In genomic region chr6:49212931-49213580, GRCm38 (mm10) we compare ENCODE assay signal across 9 mouse cellular contexts. TPM values are rescaled to one million over a fixed set of nuclear protein-coding genes. Genes with fewer than 3 reads are reported as not detected.
A peak's percentile ranks its signal among the peaks of the same experiment; 100 is the strongest.
DNase-seq lines count a peak whose midpoint lies in the region; ATAC-seq and TF ChIP-seq lines count a peak whose summit lies in the region.
"Had no signal": no experiment of that assay in that cellular context is flagged by ENCODE, and none has a peak within 500 bp of the region (broad histone marks: within the 10 kb centered on the region; RNA-seq: fewer than 3 reads in every experiment).

No protein-coding gene starts in this region.

- no peaks in the 10 kb centered on the region for H3K9me3 ChIP-seq in heart, embryonic 10.5 days
- H3K9me3 ChIP-seq in ES-Bruce4 (replicated peaks; ENCODE audit: control insufficient read depth, insufficient read depth, low read length, poor library complexity, severe bottlenecking): no peaks in the 10 kb centered on the region
- no peaks in the 10 kb centered on the region for H3K9me3 ChIP-seq in hindbrain, embryonic 10.5 days
- H3K9me3 ChIP-seq in liver, postnatal 0 days (ENCODE audit: low read length): no peaks in the 10 kb centered on the region

- H3K27ac ChIP-seq in heart, embryonic 10.5 days: peak overlapping the region; percentile 99
- H3K27ac ChIP-seq in ES-Bruce4 (ENCODE audit: insufficient read depth, low read length): 0 out of 2 replicates have a peak overlapping the region, but pooled peaks have one; percentile 27
- H3K27ac ChIP-seq in hindbrain, embryonic 10.5 days: peak overlapping the region; percentile 100
- H3K27ac ChIP-seq in liver, postnatal 0 days (ENCODE audit: low read depth): peak overlapping the region; percentile 98

- peaks cover 6% of the 10 kb centered on the region; the same call in 1 of the 2 replicates for H3K36me3 ChIP-seq in heart, embryonic 10.5 days
- no peaks in the 10 kb centered on the region for H3K36me3 ChIP-seq in ES-Bruce4 (ENCODE audit: control insufficient read depth, insufficient read depth, low read length, poor library complexity, severe bottlenecking)
- peaks cover 17% of the 10 kb centered on the region for H3K36me3 ChIP-seq in hindbrain, embryonic 10.5 days
- no peaks in the 10 kb centered on the region; the same call in 1 of the 2 replicates for H3K36me3 ChIP-seq in liver, postnatal 0 days (replicated peaks; ENCODE audit: insufficient read depth, low read length)

- intact Hi-C loops in heart, postnatal 25 days (cut with DNase I): no loop called here

- peak overlapping the region; percentile 99 for H3K4me3 ChIP-seq in heart, embryonic 10.5 days
- peak overlapping the region; percentile 66 for H3K4me3 ChIP-seq in ES-Bruce4 (ENCODE audit: low read depth, low read length)
- H3K4me3 ChIP-seq in hindbrain, embryonic 10.5 days: peak overlapping the region; percentile 100
- peak overlapping the region; percentile 78 for H3K4me3 ChIP-seq in liver, postnatal 0 days (ENCODE audit: low read depth, low read length)

- 7% methylated on average over 20 of the region's 20 CpGs for WGBS in heart, embryonic 10.5 days
- 4% methylated on average over 20 of the region's 20 CpGs for WGBS in hindbrain, embryonic 10.5 days
- WGBS in liver, postnatal 0 days (ENCODE audit: insufficient replicate concordance): 9% methylated on average over 20 of the region's 20 CpGs

- no peak for TF ChIP-seq CTCF in ES-Bruce4 (IDR thresholded peaks at IDR 0.05; ENCODE audit: low read depth, low read length)
- no peak for TF ChIP-seq CTCF in liver, postnatal 0 days (IDR thresholded peaks at IDR 0.05; ENCODE audit: low read depth)

- no peak for ATAC-seq in liver, postnatal 0 days

- no peaks in the 10 kb centered on the region for H3K27me3 ChIP-seq in heart, embryonic 10.5 days (ENCODE audit: insufficient read depth, poor library complexity, severe bottlenecking)
- peaks cover 2% of the 10 kb centered on the region; the same call in 1 of the 2 replicates for H3K27me3 ChIP-seq in ES-Bruce4 (ENCODE audit: control insufficient read depth, insufficient read depth, low read length, poor library complexity, severe bottlenecking)
- H3K27me3 ChIP-seq in hindbrain, embryonic 10.5 days (ENCODE audit: insufficient read depth, poor library complexity, severe bottlenecking): no peaks in the 10 kb centered on the region
- no peaks in the 10 kb centered on the region for H3K27me3 ChIP-seq in liver, postnatal 0 days (ENCODE audit: insufficient read depth, low read length)

- peak; percentile 75 for DNase-seq in heart, embryonic 10.5 days (ENCODE audit: low spot score)
- no peak for DNase-seq in heart, postnatal 25 days (ENCODE audit: low spot score)
- peak; percentile 30 for DNase-seq in hindbrain, embryonic 10.5 days (ENCODE audit: low spot score)
- DNase-seq in liver, postnatal 0 days: no peak
- no peak for DNase-seq in adipocyte (ENCODE audit: low spot score)
- no peak for DNase-seq in frontal cortex, postnatal 10 days (ENCODE audit: low spot score in 2 of 2)
- no peak for DNase-seq in ovary, postnatal 36 days (ENCODE audit: low spot score)
- DNase-seq: cerebellum, adult 8-10 months had no signal

- peaks cover 48% of the 10 kb centered on the region for H3K4me1 ChIP-seq in heart, embryonic 10.5 days
- H3K4me1 ChIP-seq in ES-Bruce4 (ENCODE audit: control insufficient read depth, insufficient read depth, low read length): no peaks in the 10 kb centered on the region
- peaks cover 55% of the 10 kb centered on the region for H3K4me1 ChIP-seq in hindbrain, embryonic 10.5 days (replicated peaks)
- H3K4me1 ChIP-seq in liver, postnatal 0 days (ENCODE audit: insufficient read depth): peaks cover 43% of the 10 kb centered on the region

- TF ChIP-seq POLR2A in ES-Bruce4 (IDR thresholded peaks at IDR 0.05; ENCODE audit: insufficient read depth, low read length): no peak

- H3K9ac ChIP-seq in ES-Bruce4 (ENCODE audit: low read depth, poor library complexity, severe bottlenecking): peak overlapping the region; percentile 99
- H3K9ac ChIP-seq in liver, postnatal 0 days (replicated peaks): peak overlapping the region; percentile 92

- TF ChIP-seq EP300 in ES-Bruce4 (IDR thresholded peaks at IDR 0.05; ENCODE audit: insufficient read depth, low read depth, low read length): 0 out of 2 replicates have a peak, but pooled peaks have one; percentile 26
- TF ChIP-seq EP300 in liver, postnatal 0 days (IDR thresholded peaks at IDR 0.05; ENCODE audit: low read depth): no peak

- peak overlapping the region; percentile 88 for H3K4me2 ChIP-seq in liver, postnatal 0 days (ENCODE audit: low read depth, low read length)

RNA-seq across cellular contexts. Expression of gene Igf2bp3, which starts 1.7 kb away (rescaled TPM):
- 80.6 and 96.1 TPM in 2 replicates for polyA plus RNA-seq in heart, embryonic 10.5 days (2016; fragmentation: Nextera tagmentation; extraction: Ambion mirVana)
- under 1 TPM; 0.34 to 0.36 TPM for total RNA-seq in heart, postnatal 25 days (2021)
- 78.2 and 85.8 TPM in 2 replicates for polyA plus RNA-seq in ES-Bruce4 (2011; ENCODE audit: insufficient read depth, insufficient read length, low read depth, missing spikeins)
- 127 and 143 TPM in 2 replicates for polyA plus RNA-seq in hindbrain, embryonic 10.5 days (2016; fragmentation: Nextera tagmentation; extraction: Ambion mirVana)
- 29.7 and 31.3 TPM in 2 replicates for polyA plus RNA-seq in liver, postnatal 0 days (2015; fragmentation: Nextera tagmentation; extraction: Ambion mirVana)

RNA-seq across cellular contexts. Expression of gene Tra2a, which starts 50.8 kb away (rescaled TPM):
- polyA plus RNA-seq in heart, embryonic 10.5 days (2016; fragmentation: Nextera tagmentation; extraction: Ambion mirVana): 63.9 and 87.2 TPM in 2 replicates
- total RNA-seq in heart, postnatal 25 days (2021): 10 to 100 TPM; 24.8 to 34.4 TPM
- 312 and 328 TPM in 2 replicates for polyA plus RNA-seq in ES-Bruce4 (2011; ENCODE audit: insufficient read depth, insufficient read length, low read depth, missing spikeins)
- 122 and 128 TPM in 2 replicates for polyA plus RNA-seq in hindbrain, embryonic 10.5 days (2016; fragmentation: Nextera tagmentation; extraction: Ambion mirVana)
- polyA plus RNA-seq in liver, postnatal 0 days (2015; fragmentation: Nextera tagmentation; extraction: Ambion mirVana): 23.4 and 26.3 TPM in 2 replicates

Comparison
In these comparisons a context has a peak if more than half of its experiments do, and no peak if none do; other contexts are left out.
1. DNase-seq: peak in heart, embryonic 10.5 days (single experiment) and hindbrain, embryonic 10.5 days (single experiment); none in heart, postnatal 25 days (single experiment), liver, postnatal 0 days (single experiment), adipocyte (single experiment), frontal cortex, postnatal 10 days (0 of 2) and ovary, postnatal 36 days (single experiment).
2. H3K27ac ChIP-seq: peak in every context shown above with its lines; median percentile 100 in hindbrain, embryonic 10.5 days; 99 in heart, embryonic 10.5 days; 98 in liver, postnatal 0 days; 27 in ES-Bruce4.
3. Peak in every context shown above with its lines, with median percentiles within 50 percentile points of each other: H3K4me3 ChIP-seq.